In the genomic region with DNA sequence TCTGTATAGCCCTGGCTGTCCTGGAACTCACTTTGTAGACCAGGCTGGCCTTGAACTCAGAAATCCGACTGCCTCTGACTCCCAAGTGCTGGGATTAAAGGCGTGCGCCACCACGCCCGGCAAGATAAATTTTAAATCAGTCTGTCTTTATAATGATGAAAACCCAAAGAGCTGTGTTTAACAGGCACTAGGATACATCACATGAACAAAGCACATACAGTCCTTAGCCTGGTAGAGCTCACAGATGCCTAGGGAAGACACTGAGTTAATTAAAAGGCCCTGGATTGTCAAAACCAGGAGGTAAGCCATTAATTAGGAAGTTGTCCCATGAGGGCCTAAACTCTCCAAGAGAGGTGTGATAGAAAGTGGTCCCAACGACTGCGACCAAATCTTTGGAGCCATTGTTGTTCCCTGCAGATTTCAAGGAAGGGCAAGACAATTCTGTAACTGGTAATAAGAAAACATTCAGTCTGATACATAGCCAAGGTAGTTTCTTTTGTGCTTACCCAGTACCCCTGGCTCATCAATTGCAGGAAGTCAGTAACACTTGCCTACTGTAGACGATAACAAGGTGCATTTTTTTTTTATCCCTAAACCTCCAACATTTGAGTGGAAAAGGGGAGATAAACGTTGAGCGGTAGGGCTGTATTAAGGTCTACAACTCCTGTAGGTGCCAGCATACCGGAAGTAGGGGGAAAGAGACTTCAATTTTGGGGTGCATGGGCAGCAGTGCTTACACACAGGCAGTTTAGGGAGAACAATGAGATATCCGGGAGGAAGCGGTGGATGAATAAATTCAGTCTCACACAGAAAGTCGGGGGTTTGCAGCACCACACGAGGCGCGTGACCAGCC, we compare ENCODE assay signal across 8 mouse cellular contexts. TPM values are rescaled to one million over a fixed set of nuclear protein-coding genes. Genes with fewer than 3 reads are reported as not detected.
DNase-seq lines count a peak whose midpoint lies in the region; ATAC-seq and TF ChIP-seq lines count a peak whose summit lies in the region.

No protein-coding gene starts in this region.

- no peaks in the 10 kb centered on the region for H3K36me3 ChIP-seq in hindbrain, embryonic 12.5 days
- H3K36me3 ChIP-seq in midbrain, embryonic 12.5 days: no peaks in the 10 kb centered on the region

- 36% methylated on average over 17 of the region's 17 CpGs for WGBS in lung, adult 2 months
- 39% methylated on average over 17 of the region's 17 CpGs for WGBS in hindbrain, embryonic 12.5 days
- 41% methylated on average over 17 of the region's 17 CpGs for WGBS in midbrain, embryonic 12.5 days

- peak overlapping the region; percentile 76 for H3K4me3 ChIP-seq in lung, adult 2 months (replicated peaks; ENCODE audit: extremely low read depth, low read depth, low read length)
- peak overlapping the region; percentile 95 for H3K4me3 ChIP-seq in hindbrain, embryonic 12.5 days
- H3K4me3 ChIP-seq in midbrain, embryonic 12.5 days: peak overlapping the region; percentile 95

- no peaks in the 10 kb centered on the region for H3K9me3 ChIP-seq in hindbrain, embryonic 12.5 days (replicated peaks)
- no peaks in the 10 kb centered on the region for H3K9me3 ChIP-seq in midbrain, embryonic 12.5 days

- intact Hi-C loops in gastrocnemius, postnatal 14 days (cut with DNase I; ENCODE audit: low total_unique reads): no loop called here

- peak overlapping the region; percentile 73 for H3K9ac ChIP-seq in hindbrain, embryonic 12.5 days
- H3K9ac ChIP-seq in midbrain, embryonic 12.5 days (replicated peaks): peak overlapping the region; percentile 65

- no peaks in the 10 kb centered on the region for H3K27me3 ChIP-seq in hindbrain, embryonic 12.5 days
- no peaks in the 10 kb centered on the region for H3K27me3 ChIP-seq in midbrain, embryonic 12.5 days

- TF ChIP-seq CTCF in lung, adult 2 months (IDR thresholded peaks at IDR 0.05; ENCODE audit: insufficient read depth, low read length): no peak

- peaks cover 11% of the 10 kb centered on the region for H3K4me1 ChIP-seq in lung, adult 2 months (ENCODE audit: control insufficient read depth, insufficient read depth, low read length)
- H3K4me1 ChIP-seq in hindbrain, embryonic 12.5 days: peaks cover 19% of the 10 kb centered on the region
- H3K4me1 ChIP-seq in midbrain, embryonic 12.5 days: peaks cover 26% of the 10 kb centered on the region

- H3K4me2 ChIP-seq in hindbrain, embryonic 12.5 days (replicated peaks): peak overlapping the region; percentile 83
- peak overlapping the region; percentile 77 for H3K4me2 ChIP-seq in midbrain, embryonic 12.5 days (replicated peaks)

- no peak for DNase-seq in lung, adult 2 months
- no peak for DNase-seq in lung, adult 18-20 months
- peak; percentile 16 for DNase-seq in c-Kit-positive CD71-positive TER-119-positive erythroid progenitor cells, embryonic 14.5 days (ENCODE audit: low spot score)
- DNase-seq in gastrocnemius, adult 8-10 months (ENCODE audit: low spot score in 2 of 2): no peak
- no peak for DNase-seq in right cerebral cortex, postnatal 4 days
- DNase-seq in gastrocnemius, postnatal 14 days: no peak

- no peak for TF ChIP-seq POLR2A in lung, adult 2 months (IDR thresholded peaks at IDR 0.05; ENCODE audit: borderline replicate concordance, extremely low read depth, low read depth, low read length)

- peak; percentile 7; the same call in 1 of the 2 replicates for ATAC-seq in hindbrain, embryonic 12.5 days (ENCODE audit: low FRiP score)
- peak; percentile 1; the same call in 1 of the 2 replicates for ATAC-seq in midbrain, embryonic 12.5 days (ENCODE audit: low FRiP score, low read depth)

- peak overlapping the region; percentile 98 for H3K27ac ChIP-seq in hindbrain, embryonic 12.5 days
- peak overlapping the region; percentile 99 for H3K27ac ChIP-seq in midbrain, embryonic 12.5 days (replicated peaks)

RNA-seq across cellular contexts. Expression of a gene that starts 0.6 kb away (rescaled TPM):
- 48.9 and 59.1 TPM in 2 replicates for polyA plus RNA-seq in lung, adult 2 months (2012; rRNA removed)
- polyA plus RNA-seq in hindbrain, embryonic 12.5 days (2016; fragmentation: Nextera tagmentation; extraction: Ambion mirVana): 64.0 and 65.4 TPM in 2 replicates
- 73.3 and 75.6 TPM in 2 replicates for polyA plus RNA-seq in midbrain, embryonic 12.5 days (2016; fragmentation: Nextera tagmentation; extraction: Ambion mirVana)
- total RNA-seq in gastrocnemius, adult 8-10 months (2022): 10 to 100 TPM; 80.0 to 94.9 (median 88.2) TPM
- 10 to 100 TPM; 63.1 to 66.7 TPM for total RNA-seq in gastrocnemius, postnatal 14 days (2021)
